Mouse (Mus musculus) heart, postnatal 10 days (tissue): ENCODE data around the gene Syt13. TPM values are rescaled to one million over a fixed set of nuclear protein-coding genes. Genes with fewer than 3 reads are reported as not detected.

Experiments
- DNase-seq, 2 experiments: peaks; one replicate each; pipeline ENCODE4 v3.0.0; 2021
- intact Hi-C: fragments of 180-260 bp; cut with DNase I; formaldehyde crosslinking; loops from one replicate; pipeline ENCODE4 v1.15.1; 2025
- total RNA-seq, 2 experiments: library from RNA; stranded (reverse); gene quantifications; 2 replicates each; pipeline ENCODE4 v1.2.3; 2021

The Syt13 gene
- total RNA-seq, 2 experiments from 2014 or later, result 0.07 to 0.48 TPM

GRCm38 (mm10) chr2:92953450-92953849 lies 38.6 kb downstream of the Syt13 start:
- intact Hi-C loops, result no loop called here

DNA sequence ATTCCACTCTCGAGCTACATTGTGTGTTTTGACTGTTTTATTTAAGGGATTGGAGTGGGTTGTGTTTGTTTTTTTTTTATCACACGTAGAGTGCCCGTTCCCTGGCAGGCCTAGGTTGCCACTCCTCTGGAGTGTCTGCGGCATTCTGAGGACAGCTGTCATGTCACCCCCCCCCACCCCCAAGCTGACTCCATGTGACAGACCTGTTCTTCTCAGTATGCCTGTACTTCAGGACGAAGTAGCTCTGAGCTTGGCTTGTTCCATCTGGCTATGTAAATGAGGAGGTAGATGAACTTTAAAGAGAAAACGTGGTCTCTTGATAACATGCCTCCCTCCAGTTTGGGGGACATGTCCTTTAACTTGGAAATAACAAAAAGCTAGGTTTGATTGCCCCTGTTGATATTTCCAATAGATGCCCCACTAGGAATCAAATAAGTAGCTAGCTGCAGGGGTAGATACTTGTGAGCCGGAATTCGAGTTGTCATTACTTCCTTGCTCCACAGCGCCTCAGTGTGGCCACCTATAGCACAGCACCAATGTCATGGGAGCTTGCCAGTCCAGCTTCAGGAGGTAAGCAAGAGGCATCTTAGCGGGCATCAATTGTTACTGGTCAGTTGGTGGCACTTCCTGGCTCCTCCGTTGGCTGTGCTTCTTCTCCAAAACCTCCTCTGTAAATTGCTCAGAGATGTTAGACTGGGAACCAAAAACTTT lies 39.7 kb downstream of the Syt13 start:
- DNase-seq, result peak; percentile 80 to 87

More at GRCm38 (mm10) chr2:92953450-92953849, 38.6 kb downstream of the Syt13 start:
- no peak for DNase-seq

GRCm38 (mm10) chr2:92956943-92957342 lies 42.0 kb downstream of the Syt13 start:
- intact Hi-C loops, result no loop called here
- DNase-seq, result no peak

More for the DNA sequence above, 39.7 kb downstream of the Syt13 start:
- intact Hi-C loops, result loop anchor here (2.0 kb wide), 2 partner anchors 42 to 50 kb away; no protein-coding TSS in a partner anchor

- intact Hi-C loops, result no loop called here
- DNase-seq, result no peak
Measured at GRCm38 (mm10) chr2:92958640-92959039, 43.7 kb downstream of the Syt13 start.

- intact Hi-C loops, result no loop called here
- DNase-seq, result no peak
Measured at GRCm38 (mm10) chr2:92964345-92964744, 49.4 kb downstream of the Syt13 start.

GRCm38 (mm10) chr2:92966257-92966656 lies 51.4 kb downstream of the Syt13 start:
- intact Hi-C loops, result loop anchor here (2.0 kb wide), 1 partner anchor 97 kb away; no protein-coding TSS in a partner anchor
- no peak for DNase-seq

GRCm38 (mm10) chr2:92967032-92967838 lies 52.3 kb downstream of the Syt13 start:
- DNase-seq, result no peak
- intact Hi-C loops, result loop anchor here (2.0 kb wide), 1 partner anchor 96 kb away; no protein-coding TSS in a partner anchor

GRCm38 (mm10) chr2:92967839-92968166 lies 52.9 kb downstream of the Syt13 start:
- DNase-seq, result no peak
- intact Hi-C loops, result loop anchor here (2.0 kb wide), 1 partner anchor 95 kb away; no protein-coding TSS in a partner anchor

DNA sequence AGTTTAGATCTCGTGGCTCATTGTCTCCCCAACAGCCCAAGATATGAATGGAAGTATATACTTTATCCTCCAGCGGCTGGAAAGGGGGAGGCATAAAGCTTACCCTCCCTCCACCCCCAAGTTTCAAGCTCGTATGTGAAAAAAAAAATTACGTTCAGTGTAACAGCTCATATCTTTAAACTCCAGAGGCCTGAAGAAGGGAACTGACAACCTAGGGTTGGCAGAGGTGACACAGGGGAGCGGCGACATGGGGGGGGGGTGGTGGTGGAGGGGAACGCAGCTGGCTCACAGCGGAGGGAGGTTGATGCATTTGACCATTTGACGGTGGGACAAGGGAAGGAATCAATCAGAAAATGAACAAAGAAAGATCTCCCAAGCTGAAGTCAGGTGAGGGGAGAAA lies 56.2 kb downstream of the Syt13 start:
- DNase-seq, result no peak
- intact Hi-C loops, result no loop called here

- DNase-seq, result no peak
- intact Hi-C loops, result no loop called here
Measured at GRCm38 (mm10) chr2:92971536-92971935, 56.6 kb downstream of the Syt13 start.

DNA sequence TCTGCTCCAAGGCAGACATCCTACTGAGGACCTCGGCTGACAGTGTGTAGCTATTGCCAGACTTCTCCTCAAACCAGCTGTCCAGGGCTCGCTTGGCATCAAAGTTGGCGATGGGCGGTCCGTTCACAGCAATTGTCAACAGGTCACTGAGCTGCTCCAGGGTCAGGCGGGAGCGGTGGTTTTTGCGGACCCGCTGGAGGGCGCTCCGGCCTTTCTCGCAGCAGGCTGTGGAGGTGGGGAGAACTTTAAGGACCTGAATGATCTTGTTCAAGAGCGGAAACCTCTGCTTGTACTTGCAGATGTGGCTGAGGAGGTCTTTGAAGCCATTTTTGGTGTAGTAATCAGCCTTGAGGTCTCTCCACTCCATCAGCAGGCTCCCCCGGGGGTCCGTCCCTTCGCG lies 57.2 kb downstream of the Syt13 start:
- intact Hi-C loops, result no loop called here
- no peak for DNase-seq

- intact Hi-C loops, result no loop called here
- DNase-seq, result no peak
Measured at GRCm38 (mm10) chr2:92973646-92974045, 58.7 kb downstream of the Syt13 start.

- DNase-seq, result no peak
- intact Hi-C loops, result no loop called here
Measured at GRCm38 (mm10) chr2:92975031-92975790, 60.3 kb downstream of the Syt13 start.

DNA sequence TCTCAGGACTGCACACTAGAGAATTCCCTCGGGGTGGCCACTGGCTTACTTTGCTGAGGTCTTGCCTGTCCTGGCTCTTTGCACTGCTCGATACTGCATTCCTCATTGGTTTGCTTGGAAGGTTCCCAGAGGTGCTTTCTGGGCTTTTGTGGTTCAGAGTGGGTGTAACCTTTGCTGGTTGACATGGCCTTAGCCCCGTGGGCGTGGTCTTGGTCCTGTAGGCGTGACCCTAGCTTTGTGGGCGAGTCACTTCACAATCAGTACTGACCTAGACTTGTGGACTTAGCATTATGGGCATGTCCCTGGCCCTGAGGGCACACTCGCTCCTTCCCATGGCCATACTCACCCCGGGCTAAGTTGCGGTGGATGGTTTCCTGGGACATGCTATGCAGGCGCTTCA lies 65.3 kb downstream of the Syt13 start:
- intact Hi-C loops, result no loop called here
- no peak for DNase-seq

GRCm38 (mm10) chr2:92982591-92983272 lies 67.8 kb downstream of the Syt13 start:
- intact Hi-C loops, result no loop called here
- no peak for DNase-seq

GRCm38 (mm10) chr2:92983273-92983620 lies 68.3 kb downstream of the Syt13 start:
- DNase-seq, result no peak
- intact Hi-C loops, result no loop called here

- DNase-seq, result no peak
- intact Hi-C loops, result loop anchor here (5.0 kb wide), 1 partner anchor 63 kb away; the partner anchor contains the start of gene Prdm11
Measured at GRCm38 (mm10) chr2:92984321-92985108, 69.6 kb downstream of the Syt13 start.

- intact Hi-C loops, result loop anchor here (5.0 kb wide), 1 partner anchor 62 kb away; the partner anchor contains the start of gene Prdm11
- no peak for DNase-seq
Measured at GRCm38 (mm10) chr2:92985171-92985570, 70.3 kb downstream of the Syt13 start.

DNA sequence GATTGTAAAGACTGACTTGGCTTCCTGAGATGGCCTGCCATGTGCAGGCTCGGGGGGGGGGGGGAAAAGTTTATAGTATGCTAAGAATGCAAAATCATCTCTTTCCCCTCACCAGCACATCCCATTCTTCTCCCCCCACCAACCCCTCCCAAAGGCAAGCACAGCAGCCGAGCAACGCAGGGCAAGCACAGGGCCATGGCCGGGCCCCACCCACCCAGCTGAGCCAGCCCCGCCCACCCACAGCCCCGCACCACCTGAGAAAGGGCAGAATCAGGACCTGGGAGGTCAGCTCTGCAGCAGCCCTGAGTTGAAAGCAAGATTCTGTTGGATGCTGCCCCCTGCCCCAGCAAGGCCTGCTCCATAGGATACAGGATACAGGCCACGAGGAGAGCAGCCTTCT lies 70.7 kb downstream of the Syt13 start:
- intact Hi-C loops, result loop anchor here (5.0 kb wide), 1 partner anchor 62 kb away; the partner anchor contains the start of gene Prdm11
- DNase-seq, result no peak
